Mouse (Mus musculus) liver, embryonic 16.5 days (tissue): ENCODE data around the gene Lrsam1. TPM values are rescaled to one million over a fixed set of nuclear protein-coding genes. Genes with fewer than 3 reads are reported as not detected.
A peak's percentile ranks its signal among the peaks of the same experiment; 100 is the strongest.

Experiments used
- ATAC-seq: fragments of 200-750 bp; cut with Nextera tagmentation; 2 replicates; pipeline ENCODE4 v1.8.0; 2017; ENCODE audit warnings: low read depth, mild to moderate bottlenecking, moderate number of reproducible peaks, moderate library complexity
- H3K27ac ChIP-seq: fragments of 300-500 bp; sonication (generic); 2 replicates; pipeline ENCODE4 v1.5.1; 2014; ENCODE audit warnings: mild to moderate bottlenecking, low read length
- H3K27me3 ChIP-seq: fragments of 300-500 bp; sonication (generic); 2 replicates; pipeline ENCODE4 v1.6.1; 2014; ENCODE audit warnings: low read depth, low read length, mixed read lengths; ENCODE audit not compliant: control insufficient read depth, insufficient read depth
- H3K36me3 ChIP-seq: fragments of 300-500 bp; sonication (generic); 2 replicates; pipeline ENCODE4 v1.6.1; 2014; ENCODE audit warnings: mild to moderate bottlenecking; ENCODE audit not compliant: control insufficient read depth, insufficient read depth
- H3K4me1 ChIP-seq: fragments of 300-500 bp; sonication (generic); 2 replicates; pipeline ENCODE4 v1.6.1; 2014; ENCODE audit warnings: low read depth, low read length, mixed read lengths; ENCODE audit not compliant: control insufficient read depth
- H3K4me2 ChIP-seq: fragments of 300-500 bp; sonication (generic); 2 replicates; pipeline ENCODE4 v1.6.1; 2014; ENCODE audit warnings: low read depth, low read length, mixed read lengths
- H3K4me3 ChIP-seq: fragments of 300-500 bp; sonication (generic); 2 replicates; pipeline ENCODE4 v1.5.1; 2014; ENCODE audit warnings: low read depth, mild to moderate bottlenecking, low read length
- H3K9ac ChIP-seq: fragments of 300-500 bp; sonication (generic); 2 replicates; pipeline ENCODE4 v1.6.1; 2014; ENCODE audit warnings: low read depth, low read length
- H3K9me3 ChIP-seq: fragments of 300-500 bp; sonication (generic); replicated peaks from 2 replicates; pipeline ENCODE4 v1.6.1; 2016; ENCODE audit warnings: low read length; ENCODE audit not compliant: control insufficient read depth
- WGBS: fragments of 180-500 bp; shearing (Covaris S2); extraction: QIAGEN DNeasy Blood & Tissue Kit; methylation state at CpG from one replicate; pipeline ENCODE4 v1.1.7; 2014; ENCODE audit not compliant: insufficient replicate concordance; 5-methylcytosine and 5-hydroxymethylcytosine counted together
- polyA plus RNA-seq: library from polyadenylated mRNA; unstranded; fragments of >200 nt; fragmentation: Nextera tagmentation; extraction: Ambion mirVana; gene quantifications from 2 replicates; pipeline ENCODE4 v1.2.1, GENCODE M21; 2015

Gene Lrsam1
- polyA plus RNA-seq, 1 experiment from 2014 or later = 1.9 TPM

GRCm38 (mm10) chr2:32974216-32974615 lies 12.8 kb upstream of the Lrsam1 start:
- Histone ChIP-seq H3K4me2 (no peak overlapping the region), H3K27me3 (no peaks in the 10 kb centered on the region), H3K36me3 (no peaks in the 10 kb centered on the region), H3K4me1 (peaks cover 12% of the 10 kb centered on the region), H3K4me3 (no peak overlapping the region), H3K9me3 (no peaks in the 10 kb centered on the region), H3K9ac (no peak overlapping the region), H3K27ac (no peak overlapping the region)
- 73% methylated on average over 8 of the region's 8 CpGs for WGBS
- no peak for ATAC-seq

- WGBS = 76% methylated on average over 9 of the region's 9 CpGs
- ATAC-seq = no peak
- Histone ChIP-seq H3K9ac (no peak overlapping the region), H3K36me3 (no peaks in the 10 kb centered on the region), H3K4me1 (peaks cover 12% of the 10 kb centered on the region), H3K4me2 (no peak overlapping the region), H3K4me3 (no peak overlapping the region), H3K27me3 (no peaks in the 10 kb centered on the region), H3K27ac (no peak overlapping the region), H3K9me3 (no peaks in the 10 kb centered on the region)
Observed at GRCm38 (mm10) chr2:32971235-32971634, 9.8 kb upstream of the Lrsam1 start.

- Histone ChIP-seq H3K27ac (no peak overlapping the region), H3K27me3 (no peaks in the 10 kb centered on the region), H3K36me3 (peaks cover 4% of the 10 kb centered on the region), H3K4me2 (no peak overlapping the region), H3K9me3 (no peaks in the 10 kb centered on the region), H3K4me1 (peaks cover 29% of the 10 kb centered on the region), H3K9ac (no peak overlapping the region), H3K4me3 (no peak overlapping the region)
- WGBS = 61% methylated on average over 8 of the region's 8 CpGs
- ATAC-seq = no peak
Observed at GRCm38 (mm10) chr2:32969326-32969725, 7.9 kb upstream of the Lrsam1 start.

GRCm38 (mm10) chr2:32968024-32968614 lies 6.7 kb upstream of the Lrsam1 start:
- Histone ChIP-seq H3K9ac (no peak overlapping the region), H3K36me3 (peaks cover 11% of the 10 kb centered on the region), H3K9me3 (no peaks in the 10 kb centered on the region), H3K4me1 (peaks cover 39% of the 10 kb centered on the region), H3K27me3 (no peaks in the 10 kb centered on the region), H3K27ac (no peak overlapping the region), H3K4me2 (0 out of 2 replicates have a peak overlapping the region, but pooled peaks have one; percentile 94), H3K4me3 (no peak overlapping the region)
- no peak for ATAC-seq
- 77% methylated on average over 9 of the region's 9 CpGs for WGBS

GRCm38 (mm10) chr2:32966689-32967631 lies 5.5 kb upstream of the Lrsam1 start:
- H3K9me3 ChIP-seq = no peaks in the 10 kb centered on the region
- peak overlapping the region; percentile 83 for H3K9ac ChIP-seq
- H3K4me2 ChIP-seq = peak overlapping the region; percentile 94
- no peaks in the 10 kb centered on the region for H3K27me3 ChIP-seq
- peak; percentile 84 for ATAC-seq
- WGBS = under 1% methylated on average over 55 of the region's 55 CpGs
- H3K36me3 ChIP-seq = peaks cover 11% of the 10 kb centered on the region
- H3K4me3 ChIP-seq = peak overlapping the region; percentile 87
- H3K4me1 ChIP-seq = peaks cover 39% of the 10 kb centered on the region
- H3K27ac ChIP-seq = peak overlapping the region; percentile 94

- Histone ChIP-seq H3K36me3 (peaks cover 11% of the 10 kb centered on the region), H3K27me3 (no peaks in the 10 kb centered on the region), H3K4me3 (peak overlapping the region; percentile 87), H3K9me3 (no peaks in the 10 kb centered on the region), H3K4me1 (peaks cover 39% of the 10 kb centered on the region), H3K4me2 (peak overlapping the region; percentile 94), H3K27ac (peak overlapping the region; percentile 94), H3K9ac (peak overlapping the region; percentile 83)
- WGBS = 5% methylated on average over 13 of the region's 13 CpGs
- ATAC-seq = no peak
Observed at GRCm38 (mm10) chr2:32966184-32966688, 4.8 kb upstream of the Lrsam1 start.

- Histone ChIP-seq H3K36me3 (peaks cover 11% of the 10 kb centered on the region), H3K27ac (peak overlapping the region; percentile 94), H3K4me1 (peaks cover 39% of the 10 kb centered on the region), H3K4me3 (peak overlapping the region; percentile 87), H3K27me3 (no peaks in the 10 kb centered on the region), H3K9ac (no peak overlapping the region; the same call in 1 of the 2 replicates), H3K4me2 (peak overlapping the region; percentile 94), H3K9me3 (no peaks in the 10 kb centered on the region)
- no peak for ATAC-seq
- 6% methylated on average over 7 of the region's 7 CpGs for WGBS
Observed at GRCm38 (mm10) chr2:32965511-32966183, 4.2 kb upstream of the Lrsam1 start.

- ATAC-seq = no peak
Observed at GRCm38 (mm10) chr2:32964659-32965457, 3.4 kb upstream of the Lrsam1 start.

More at GRCm38 (mm10) chr2:32964659-32965457, 3.4 kb upstream of the Lrsam1 start:
- H3K4me1 ChIP-seq = peaks cover 39% of the 10 kb centered on the region
- no peaks in the 10 kb centered on the region for H3K9me3 ChIP-seq
- peaks cover 11% of the 10 kb centered on the region for H3K36me3 ChIP-seq
- H3K4me3 ChIP-seq = no peak overlapping the region
- WGBS = 29% methylated on average over 10 of the region's 10 CpGs
- 0 out of 2 replicates have a peak overlapping the region, but pooled peaks have one; percentile 90 for H3K4me2 ChIP-seq
- no peaks in the 10 kb centered on the region for H3K27me3 ChIP-seq
- no peak overlapping the region for H3K9ac ChIP-seq
- peak overlapping the region; percentile 49; the same call in 1 of the 2 replicates for H3K27ac ChIP-seq
